Mouse (Mus musculus) heart, embryonic 15.5 days (tissue): Measurements from ENCODE around the gene Sema7a. TPM values are rescaled to one million over a fixed set of nuclear protein-coding genes. Genes with fewer than 3 reads are reported as not detected.

ENCODE experiments used
- ATAC-seq: fragments of 200-750 bp; cut with Nextera tagmentation; replicated peaks from 2 replicates; pipeline ENCODE4 v1.8.0; 2017; ENCODE audit warnings: low read depth, moderate TSS enrichment; ENCODE audit not compliant: insufficient number of reproducible peaks, insufficient read depth, low FRiP score
- H3K27ac ChIP-seq: fragments of 300-500 bp; sonication (generic); 2 replicates; pipeline ENCODE4 v1.5.1; 2015; ENCODE audit warnings: mild to moderate bottlenecking, inconsistent platforms
- H3K27me3 ChIP-seq: fragments of 300-500 bp; sonication (generic); 2 replicates; pipeline ENCODE4 v1.6.1; 2015; ENCODE audit warnings: inconsistent platforms
- H3K36me3 ChIP-seq: fragments of 300-500 bp; sonication (generic); 2 replicates; pipeline ENCODE4 v1.6.1; 2015; ENCODE audit warnings: mild to moderate bottlenecking, inconsistent platforms
- H3K4me1 ChIP-seq: fragments of 300-500 bp; sonication (generic); replicated peaks from 2 replicates; pipeline ENCODE4 v1.6.1; 2015; ENCODE audit warnings: inconsistent platforms
- H3K4me2 ChIP-seq: fragments of 300-500 bp; sonication (generic); 2 replicates; pipeline ENCODE4 v1.6.1; 2015; ENCODE audit warnings: inconsistent platforms, mild to moderate bottlenecking, moderate library complexity
- H3K4me3 ChIP-seq: fragments of 300-500 bp; sonication (generic); 2 replicates; pipeline ENCODE4 v1.5.1; 2015; ENCODE audit warnings: mild to moderate bottlenecking, inconsistent platforms
- H3K9ac ChIP-seq: fragments of 300-500 bp; sonication (generic); 2 replicates; pipeline ENCODE4 v1.6.1; 2015; ENCODE audit warnings: mild to moderate bottlenecking, inconsistent platforms
- H3K9me3 ChIP-seq: fragments of 300-500 bp; sonication (generic); replicated peaks from 2 replicates; pipeline ENCODE4 v1.6.1; 2016; ENCODE audit warnings: inconsistent platforms
- WGBS: fragments of 180-500 bp; shearing (Covaris S2); methylation state at CpG from one replicate; pipeline ENCODE4 v1.1.7; 2015; ENCODE audit warnings: mixed read lengths; 5-methylcytosine and 5-hydroxymethylcytosine counted together
- polyA plus RNA-seq: library from polyadenylated mRNA; unstranded; fragments of >200 nt; fragmentation: Nextera tagmentation; extraction: Ambion mirVana; gene quantifications from 2 replicates; pipeline ENCODE4 v1.2.1, GENCODE M21; 2015

The Sema7a gene
- polyA plus RNA-seq, 1 experiment from 2014 or later: 0.66 TPM

DNA sequence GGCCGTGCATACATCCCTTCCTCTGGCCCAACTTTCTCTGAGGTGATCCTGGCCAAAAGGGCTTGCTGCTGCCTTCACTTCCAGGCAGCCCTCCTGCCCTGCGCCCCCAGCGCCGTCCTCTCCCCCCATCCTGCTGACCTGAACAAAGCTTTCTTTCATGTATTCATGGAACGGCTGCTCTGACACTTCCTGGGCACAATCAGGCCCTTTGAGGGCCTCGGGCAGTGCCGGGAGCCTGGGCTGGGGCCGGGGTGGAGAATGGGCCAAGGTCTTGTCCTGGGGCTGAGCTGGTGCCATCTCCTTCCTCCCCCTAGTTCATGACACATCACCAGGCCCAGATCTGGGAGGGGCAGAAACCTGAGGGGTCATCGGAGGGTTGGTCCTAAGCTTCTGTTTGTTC lies 10.6 kb downstream of the Sema7a start:
- no peaks in the 10 kb centered on the region for H3K9me3 ChIP-seq
- WGBS: 65% methylated on average over 9 of the region's 9 CpGs
- peaks cover 18% of the 10 kb centered on the region for H3K4me1 ChIP-seq
- no peak overlapping the region for H3K4me3 ChIP-seq
- H3K36me3 ChIP-seq: no peaks in the 10 kb centered on the region
- H3K27me3 ChIP-seq: peaks cover 8% of the 10 kb centered on the region; the same call in 1 of the 2 replicates
- no peak overlapping the region for H3K4me2 ChIP-seq
- no peak overlapping the region for H3K9ac ChIP-seq
- H3K27ac ChIP-seq: no peak overlapping the region
- ATAC-seq: no peak

DNA sequence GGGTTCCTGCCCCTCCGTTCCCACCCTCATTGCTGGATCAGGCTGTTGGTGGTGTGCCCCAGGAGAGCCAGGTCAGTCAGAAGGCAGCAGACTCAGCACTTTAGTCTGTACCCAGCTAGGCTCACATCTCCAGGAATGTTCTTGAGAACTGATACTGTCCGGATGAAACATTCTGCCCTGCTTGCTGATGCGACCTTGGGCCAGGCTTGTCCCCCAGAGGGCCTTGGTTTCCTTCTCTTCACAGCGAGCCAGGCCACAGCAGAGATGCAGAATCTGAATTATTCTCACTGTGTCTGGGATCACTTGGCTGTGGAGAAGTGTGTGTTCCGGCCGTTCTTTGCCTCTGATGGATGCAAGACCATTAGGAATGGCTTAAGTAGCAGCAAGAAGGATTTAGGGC lies 12.1 kb downstream of the Sema7a start:
- 0 out of 2 replicates have a peak, but pooled peaks cover 3% of the 10 kb centered on the region for H3K27me3 ChIP-seq
- peaks cover 15% of the 10 kb centered on the region for H3K4me1 ChIP-seq
- 54% methylated on average over 6 of the region's 6 CpGs for WGBS
- no peak overlapping the region for H3K9ac ChIP-seq
- no peak for ATAC-seq
- no peak overlapping the region for H3K27ac ChIP-seq
- H3K4me3 ChIP-seq: no peak overlapping the region
- H3K9me3 ChIP-seq: no peaks in the 10 kb centered on the region
- H3K36me3 ChIP-seq: no peaks in the 10 kb centered on the region
- H3K4me2 ChIP-seq: no peak overlapping the region

DNA sequence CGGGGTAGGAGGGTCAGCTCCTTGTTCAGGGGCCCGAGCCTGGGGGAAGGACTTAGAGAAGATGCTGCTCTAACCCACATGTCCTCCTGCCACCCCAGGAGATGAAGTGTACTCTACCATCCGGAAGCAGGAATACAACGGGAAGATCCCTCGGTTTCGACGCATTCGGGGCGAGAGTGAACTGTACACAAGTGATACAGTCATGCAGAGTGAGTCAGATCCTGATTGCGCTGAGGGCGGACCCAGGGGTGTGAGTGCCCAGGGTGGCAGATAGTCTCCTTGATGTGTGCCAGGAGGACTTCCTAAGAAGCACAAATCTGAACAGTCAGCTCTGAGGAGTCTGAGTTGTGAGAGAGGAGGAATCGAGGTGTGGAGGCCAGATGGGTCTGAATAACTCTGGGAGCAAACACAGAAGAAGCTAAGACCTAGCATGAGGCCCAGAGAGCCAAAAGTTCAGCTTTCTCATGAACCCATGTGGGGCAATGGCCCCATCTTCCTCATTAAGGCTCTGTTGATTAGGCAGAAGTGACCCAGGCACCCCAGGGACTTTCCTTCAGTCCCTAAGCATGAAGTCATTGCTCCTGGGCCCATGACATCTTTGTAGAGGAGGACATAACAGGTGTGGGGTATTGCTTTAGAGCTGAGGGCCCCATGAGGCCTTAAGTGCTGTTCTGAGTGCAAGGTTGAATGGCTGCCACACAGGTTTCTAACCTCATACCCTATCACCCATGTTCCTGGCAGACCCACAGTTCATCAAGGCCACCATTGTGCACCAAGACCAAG lies 15.2 kb downstream of the Sema7a start:
- Histone ChIP-seq H3K27ac (no peak overlapping the region), H3K9me3 (no peaks in the 10 kb centered on the region), H3K36me3 (no peaks in the 10 kb centered on the region), H3K4me2 (no peak overlapping the region), H3K9ac (no peak overlapping the region), H3K4me3 (no peak overlapping the region), H3K4me1 (peaks cover 17% of the 10 kb centered on the region), H3K27me3 (no peaks in the 10 kb centered on the region)
- ATAC-seq: no peak
- 72% methylated on average over 12 of the region's 12 CpGs for WGBS

DNA sequence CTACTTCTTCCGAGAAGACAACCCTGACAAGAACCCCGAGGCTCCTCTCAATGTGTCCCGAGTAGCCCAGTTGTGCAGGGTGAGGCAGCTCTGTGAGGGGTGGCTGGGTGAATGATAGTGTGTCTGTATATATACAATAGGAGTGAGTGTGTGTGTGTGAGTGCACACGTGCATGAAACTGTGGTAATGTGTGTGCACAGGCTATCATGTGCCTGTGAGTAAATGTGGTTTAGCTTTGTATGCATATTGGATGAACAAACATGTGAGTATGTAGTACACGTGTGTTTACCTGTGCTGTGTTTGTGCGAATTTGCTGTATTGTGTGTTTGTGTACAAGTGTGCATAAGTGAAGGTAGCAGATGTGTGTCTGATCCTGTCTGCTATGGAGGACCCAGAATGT lies 15.9 kb downstream of the Sema7a start:
- H3K4me2 ChIP-seq: no peak overlapping the region
- ATAC-seq: no peak
- peaks cover 15% of the 10 kb centered on the region for H3K4me1 ChIP-seq
- H3K9ac ChIP-seq: no peak overlapping the region
- H3K27ac ChIP-seq: no peak overlapping the region; the same call in 1 of the 2 replicates
- H3K27me3 ChIP-seq: no peaks in the 10 kb centered on the region
- WGBS: 81% methylated on average over 6 of the region's 6 CpGs
- no peaks in the 10 kb centered on the region for H3K36me3 ChIP-seq
- H3K4me3 ChIP-seq: no peak overlapping the region
- H3K9me3 ChIP-seq: no peaks in the 10 kb centered on the region

DNA sequence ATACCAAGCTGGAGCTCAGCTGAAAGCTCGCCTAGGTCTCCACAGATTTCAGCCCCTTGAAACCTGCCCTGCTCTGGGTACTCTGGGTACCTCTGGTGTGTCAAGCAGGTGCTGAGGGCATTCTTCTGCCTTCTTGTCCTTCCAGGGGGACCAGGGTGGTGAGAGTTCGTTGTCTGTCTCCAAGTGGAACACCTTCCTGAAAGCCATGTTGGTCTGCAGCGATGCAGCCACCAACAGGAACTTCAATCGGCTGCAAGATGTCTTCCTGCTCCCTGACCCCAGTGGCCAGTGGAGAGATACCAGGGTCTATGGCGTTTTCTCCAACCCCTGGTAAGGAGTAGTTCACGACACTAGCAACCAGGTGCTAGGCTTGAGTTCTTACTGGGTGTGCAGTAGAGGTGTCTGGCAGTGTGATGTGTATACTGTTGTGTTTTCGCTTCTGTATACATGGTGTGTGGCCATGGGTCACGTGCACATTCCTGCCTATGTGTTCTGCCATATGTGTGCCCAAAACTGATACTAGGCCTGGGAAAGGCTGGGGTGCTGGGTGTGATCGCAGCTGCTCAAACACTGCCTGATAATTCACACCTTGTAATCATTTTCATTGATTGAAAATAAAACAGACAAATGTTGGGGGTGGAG lies 16.4 kb downstream of the Sema7a start:
- Histone ChIP-seq H3K9ac (no peak overlapping the region), H3K4me1 (peaks cover 12% of the 10 kb centered on the region), H3K9me3 (no peaks in the 10 kb centered on the region), H3K4me2 (no peak overlapping the region), H3K4me3 (no peak overlapping the region), H3K27ac (no peak overlapping the region; the same call in 1 of the 2 replicates), H3K27me3 (no peaks in the 10 kb centered on the region), H3K36me3 (no peaks in the 10 kb centered on the region)
- no peak for ATAC-seq
- 76% methylated on average over 9 of the region's 9 CpGs for WGBS

DNA sequence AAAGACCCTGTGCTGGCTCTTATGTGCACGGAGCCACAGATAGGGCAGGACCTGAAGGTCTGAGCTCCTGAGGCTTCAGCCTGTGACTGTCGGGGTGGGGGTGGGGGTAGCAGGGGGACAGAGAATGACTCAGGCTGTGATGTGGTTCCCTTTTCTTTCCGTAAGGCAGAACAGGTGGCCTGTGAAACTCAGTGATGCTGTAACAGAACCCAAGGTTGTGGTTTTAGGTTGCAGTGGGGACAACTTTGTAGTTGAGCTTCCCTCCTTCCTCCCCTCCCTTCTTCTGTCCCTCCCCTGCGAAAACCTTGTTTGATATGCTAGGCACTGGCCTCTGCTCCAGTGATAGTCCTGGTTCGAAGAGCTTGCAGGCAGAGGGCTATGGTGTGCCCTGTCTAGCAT lies 16.9 kb downstream of the Sema7a start:
- Histone ChIP-seq H3K9ac (no peak overlapping the region), H3K9me3 (no peaks in the 10 kb centered on the region), H3K27me3 (no peaks in the 10 kb centered on the region), H3K4me3 (no peak overlapping the region), H3K4me1 (peaks cover 13% of the 10 kb centered on the region), H3K4me2 (no peak overlapping the region), H3K27ac (no peak overlapping the region), H3K36me3 (no peaks in the 10 kb centered on the region)
- no peak for ATAC-seq
- 68% methylated on average over 5 of the region's 5 CpGs for whole genome bisulfite sequencing

DNA sequence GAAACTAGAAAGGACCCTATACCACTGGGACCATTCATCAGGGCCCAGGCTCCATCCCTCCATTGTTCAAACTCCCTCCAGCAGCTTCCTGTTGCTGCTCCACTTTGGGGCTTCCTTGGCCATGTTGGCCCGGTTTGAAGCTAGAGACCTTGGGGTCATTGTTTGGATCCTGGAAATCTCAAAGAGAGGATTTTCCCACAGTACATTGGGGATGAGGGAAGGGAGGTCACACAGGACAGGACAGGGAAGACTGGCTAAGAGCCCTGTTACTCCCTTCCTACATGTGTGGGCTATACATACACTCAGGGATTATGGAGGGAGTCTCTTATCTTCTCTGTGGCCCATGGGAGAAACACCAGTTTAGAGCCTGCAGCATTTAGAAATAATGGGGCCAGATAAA lies 18.7 kb downstream of the Sema7a start:
- Histone ChIP-seq H3K9ac (no peak overlapping the region), H3K27me3 (no peaks in the 10 kb centered on the region), H3K9me3 (no peaks in the 10 kb centered on the region), H3K4me1 (peaks cover 20% of the 10 kb centered on the region), H3K4me3 (no peak overlapping the region), H3K27ac (peak overlapping the region; percentile 8; the same call in 1 of the 2 replicates), H3K4me2 (no peak overlapping the region), H3K36me3 (no peaks in the 10 kb centered on the region)
- WGBS: 50% methylated on average over 1 of the region's 1 CpGs
- 0 out of 2 replicates have a peak, but pooled peaks have one; percentile 17 for ATAC-seq

DNA sequence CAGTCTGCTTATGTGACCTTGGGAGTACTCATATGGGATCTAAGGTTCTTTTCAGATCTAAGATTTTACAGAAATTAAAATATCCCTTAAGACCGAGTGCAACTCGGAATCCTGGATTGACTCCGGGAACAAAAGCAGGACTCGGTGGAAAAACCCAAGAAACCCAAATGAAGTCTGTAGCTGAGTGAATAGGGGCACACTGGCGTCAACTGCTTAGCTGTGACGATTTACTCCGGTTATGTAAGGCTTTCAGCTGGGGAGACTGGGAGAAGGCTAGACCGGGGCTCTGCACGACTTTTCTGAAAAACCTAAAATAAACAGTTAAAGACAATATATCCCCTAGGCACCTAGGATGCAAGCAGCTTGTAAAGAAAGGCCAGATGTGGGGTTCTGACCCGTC lies 19.5 kb downstream of the Sema7a start:
- WGBS: 59% methylated on average over 10 of the region's 10 CpGs
- ATAC-seq: no peak
- H3K9ac ChIP-seq: no peak overlapping the region
- no peak overlapping the region for H3K4me3 ChIP-seq
- H3K27me3 ChIP-seq: no peaks in the 10 kb centered on the region
- 0 out of 2 replicates have a peak overlapping the region, but pooled peaks have one; percentile 8 for H3K27ac ChIP-seq
- H3K4me1 ChIP-seq: peaks cover 20% of the 10 kb centered on the region
- H3K9me3 ChIP-seq: no peaks in the 10 kb centered on the region
- H3K4me2 ChIP-seq: no peak overlapping the region
- no peaks in the 10 kb centered on the region for H3K36me3 ChIP-seq

DNA sequence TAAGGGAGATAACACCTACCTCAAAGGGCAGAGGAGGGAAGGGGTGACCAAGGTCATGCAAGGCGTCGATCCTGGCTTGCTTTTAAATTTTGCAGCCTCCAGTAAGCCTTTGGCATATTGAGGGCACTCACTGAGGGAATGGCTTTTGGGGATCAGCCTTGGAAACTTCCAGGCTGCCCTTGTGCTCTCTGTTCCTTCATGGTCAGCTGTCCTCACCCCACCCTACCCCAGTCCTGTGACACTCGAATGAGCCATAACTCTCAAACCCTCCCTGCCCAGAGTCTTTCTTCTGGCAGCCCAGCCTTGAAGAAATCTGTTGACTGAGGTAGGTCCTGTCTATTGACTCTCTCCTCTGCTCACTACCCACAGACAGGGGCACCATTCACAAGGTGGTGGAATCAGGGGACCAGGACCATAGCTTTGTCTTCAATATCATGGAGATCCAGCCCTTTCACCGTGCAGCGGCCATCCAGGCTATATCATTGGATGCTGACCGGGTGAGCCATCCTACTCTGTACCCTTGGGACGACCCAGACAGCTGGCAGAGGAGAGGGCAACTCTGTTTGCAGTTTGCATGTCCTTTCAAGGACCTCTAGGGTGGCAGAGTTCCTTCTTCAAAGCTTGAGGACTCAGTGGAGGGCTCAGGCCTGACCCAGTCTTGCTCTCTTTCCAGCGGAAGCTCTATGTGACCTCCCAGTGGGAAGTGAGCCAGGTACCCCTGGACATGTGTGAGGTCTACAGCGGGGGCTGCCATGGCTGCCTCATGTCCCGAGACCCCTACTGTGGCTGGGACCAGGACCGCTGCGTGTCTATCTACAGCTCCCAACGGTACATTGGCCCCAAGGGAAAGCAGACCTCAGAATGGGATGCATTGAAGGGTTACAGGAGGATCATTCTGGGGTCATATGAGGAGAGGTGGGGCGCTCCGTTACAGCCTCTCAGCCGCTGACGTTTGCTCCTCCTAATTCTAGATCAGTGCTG lies 20.3 kb downstream of the Sema7a start:
- ATAC-seq: no peak
- H3K36me3 ChIP-seq: no peaks in the 10 kb centered on the region
- 81% methylated on average over 17 of the region's 17 CpGs for WGBS

DNA sequence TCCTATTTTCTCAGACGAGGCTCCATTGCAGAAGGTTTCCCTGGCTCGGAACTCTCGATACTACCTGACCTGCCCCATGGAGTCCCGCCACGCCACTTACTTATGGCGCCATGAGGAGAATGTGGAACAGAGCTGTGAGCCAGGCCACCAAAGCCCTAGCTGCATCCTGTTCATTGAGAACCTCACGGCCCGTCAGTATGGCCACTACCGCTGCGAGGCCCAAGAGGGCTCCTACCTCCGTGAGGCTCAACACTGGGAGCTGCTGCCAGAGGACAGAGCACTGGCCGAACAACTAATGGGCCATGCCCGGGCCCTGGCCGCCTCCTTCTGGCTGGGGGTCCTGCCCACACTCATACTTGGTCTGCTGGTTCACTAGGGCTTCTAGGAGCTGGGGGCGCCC lies 21.3 kb downstream of the Sema7a start:
- Histone ChIP-seq H3K9ac (no peak overlapping the region), H3K4me2 (no peak overlapping the region), H3K4me3 (no peak overlapping the region), H3K27me3 (no peaks in the 10 kb centered on the region), H3K4me1 (peaks cover 33% of the 10 kb centered on the region), H3K9me3 (no peaks in the 10 kb centered on the region), H3K27ac (no peak overlapping the region), H3K36me3 (no peaks in the 10 kb centered on the region)
- no peak for ATAC-seq
- WGBS: 91% methylated on average over 15 of the region's 15 CpGs

More for the DNA sequence above, 20.3 kb downstream of the Sema7a start:
- Histone ChIP-seq H3K27ac (no peak overlapping the region), H3K9me3 (no peaks in the 10 kb centered on the region), H3K9ac (no peak overlapping the region), H3K4me2 (no peak overlapping the region), H3K4me3 (no peak overlapping the region), H3K4me1 (peaks cover 23% of the 10 kb centered on the region), H3K27me3 (no peaks in the 10 kb centered on the region)
